Mouse (Mus musculus): ENCODE results near the gene Mrrf.

The Mrrf gene

DNA sequence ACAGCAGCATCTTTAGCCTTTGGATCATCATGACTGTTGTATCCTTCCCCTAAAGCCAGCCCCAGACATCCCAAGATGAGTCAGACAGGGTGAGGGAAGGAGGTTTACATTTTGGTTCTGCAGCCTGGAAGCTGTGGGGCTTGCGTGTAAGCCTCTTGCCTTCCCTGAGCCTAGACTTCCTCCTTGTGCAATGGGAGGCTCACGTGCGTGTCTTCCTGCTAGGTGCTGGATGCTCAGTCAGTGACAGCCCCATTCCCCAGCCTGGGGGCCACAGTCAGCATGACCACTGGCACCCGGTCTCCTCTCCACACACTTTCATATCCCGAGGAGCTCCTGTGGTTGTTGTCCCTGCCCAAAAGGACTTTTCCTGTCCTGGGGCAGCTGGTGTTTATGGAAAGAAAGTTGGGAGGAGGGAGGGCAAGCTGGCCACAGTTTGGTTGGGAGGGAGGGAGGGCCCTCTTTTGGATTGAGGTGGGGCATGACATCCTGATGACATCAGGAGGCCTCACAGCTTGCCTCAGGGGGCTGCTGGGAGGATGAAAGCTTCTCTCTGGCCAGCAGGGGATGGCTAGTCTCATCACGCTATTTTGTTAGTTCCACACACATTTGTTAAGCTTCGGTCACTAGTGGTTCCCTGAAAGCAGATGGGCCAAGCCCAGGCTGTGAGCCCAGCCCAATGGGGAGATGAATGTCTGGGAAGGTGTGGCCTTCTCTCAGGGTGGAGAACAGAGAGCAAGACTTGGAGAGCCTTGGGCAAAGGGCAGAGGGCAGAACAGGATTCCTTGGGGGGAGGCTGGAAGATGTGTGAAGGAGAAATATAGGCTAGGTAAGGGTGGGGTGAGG lies 98.6 kb downstream of the Mrrf start:
- no peak for DNase-seq (ENCODE audit: low spot score in 2 of 2)

DNA sequence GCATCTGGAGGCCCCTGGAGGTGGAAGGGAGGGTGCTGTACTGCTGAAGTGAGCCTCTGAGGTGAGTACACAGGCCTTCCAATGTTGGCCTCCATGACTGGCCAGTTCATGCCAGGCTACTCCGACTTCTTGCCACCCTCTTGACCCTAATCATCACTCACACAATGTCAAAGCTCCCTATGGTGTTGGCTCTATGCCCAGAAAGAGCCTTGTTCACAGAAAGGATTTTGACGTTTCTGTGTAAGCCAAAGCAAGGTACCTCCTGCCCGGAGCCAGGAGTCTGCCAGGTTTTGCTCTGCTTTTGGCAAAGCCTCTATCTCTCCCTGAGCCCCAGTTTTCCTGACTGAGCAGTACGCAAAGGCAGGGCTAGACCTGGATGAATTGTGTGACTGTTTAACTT lies 99.7 kb downstream of the Mrrf start:
- DNase-seq (ENCODE audit: low spot score in 2 of 2), result no peak

DNA sequence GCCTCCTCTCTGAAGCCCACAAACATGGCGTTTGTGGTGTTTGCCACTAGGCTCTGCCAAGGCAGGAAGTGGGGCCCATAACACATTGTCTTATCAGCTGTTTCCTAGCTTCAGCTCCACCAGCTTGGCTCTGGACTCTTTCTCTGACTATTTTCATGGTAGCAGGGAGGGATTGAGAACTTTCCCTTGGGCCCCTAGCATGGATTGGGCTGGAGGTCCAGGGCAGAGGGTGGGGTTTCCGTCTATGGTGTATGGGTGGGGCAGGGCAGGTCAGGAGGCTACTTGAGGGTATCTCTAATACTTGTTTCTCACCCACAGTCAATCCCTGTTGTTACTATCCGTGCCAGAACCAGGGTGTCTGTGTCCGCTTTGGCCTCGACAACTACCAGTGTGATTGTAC lies 100.7 kb downstream of the Mrrf start:
- no peak for DNase-seq (ENCODE audit: low spot score in 2 of 2)

DNA sequence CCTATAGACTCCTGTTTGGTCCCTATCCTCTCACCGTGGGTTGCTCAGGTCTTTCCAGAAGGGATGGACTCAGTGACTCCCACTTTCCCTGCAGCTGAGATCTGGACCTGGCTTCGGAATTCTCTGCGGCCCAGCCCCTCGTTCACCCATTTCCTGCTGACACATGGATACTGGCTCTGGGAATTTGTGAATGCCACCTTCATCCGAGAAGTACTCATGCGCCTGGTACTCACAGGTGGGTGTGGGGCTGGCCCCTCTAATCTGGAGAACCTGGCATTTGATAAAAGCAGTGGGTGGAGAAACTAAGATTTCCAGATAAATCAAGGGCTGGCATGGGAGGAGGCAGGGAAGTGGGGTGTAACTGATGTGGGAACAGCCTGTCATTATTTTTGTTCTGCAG lies 101.4 kb downstream of the Mrrf start:
- no peak for DNase-seq (ENCODE audit: low spot score in 2 of 2)

DNA sequence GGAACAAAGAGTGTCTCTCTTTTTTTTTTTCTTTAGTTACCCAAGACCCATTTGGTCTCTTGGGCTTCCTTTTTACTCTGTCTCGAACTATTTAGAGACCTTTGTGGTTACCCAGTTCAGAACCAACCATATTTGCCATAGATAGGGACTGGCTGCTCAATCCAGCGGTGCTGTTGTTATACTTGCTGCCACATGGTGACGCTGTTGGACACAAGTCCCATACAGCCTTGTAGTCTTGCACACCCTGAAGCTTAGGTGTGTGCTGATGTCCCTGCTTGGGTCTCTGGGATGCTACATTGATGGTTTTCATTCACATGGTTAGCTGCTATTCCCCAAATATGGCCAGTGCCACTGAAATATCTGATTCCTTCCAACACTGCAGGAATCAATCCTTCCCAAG lies 102.3 kb downstream of the Mrrf start:
- DNase-seq (ENCODE audit: low spot score in 2 of 2), result no peak

DNA sequence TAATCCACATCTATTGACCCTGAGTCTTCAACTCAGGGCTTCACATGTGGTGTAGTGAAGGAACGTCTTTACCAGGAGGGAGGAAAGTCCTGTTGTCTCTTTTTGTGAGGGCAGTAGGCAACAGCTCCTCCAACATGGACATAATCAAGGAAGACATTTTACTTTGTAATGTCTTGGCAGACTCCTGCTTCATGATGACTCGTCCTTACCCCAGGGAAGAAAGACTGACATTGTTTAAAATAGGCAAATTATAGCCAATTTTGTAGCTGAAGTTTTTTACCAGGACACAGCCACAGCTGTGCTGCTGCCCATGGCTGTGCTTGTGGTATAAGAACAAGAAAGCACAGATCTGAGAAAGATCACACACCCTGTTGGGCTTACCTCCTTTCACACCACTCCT lies 102.8 kb downstream of the Mrrf start:
- DNase-seq (ENCODE audit: low spot score in 2 of 2), result no peak

All from spleen, postnatal 4 days (tissue).